Mouse (Mus musculus): Measurements from ENCODE around the gene Smtn. TPM values are rescaled to one million over a fixed set of nuclear protein-coding genes. Genes with fewer than 3 reads are reported as not detected.

Smtn gene
- polyA plus RNA-seq, 1 experiment: 12.2 TPM

GRCm38 (mm10) chr11:3515637-3516036 lies 24.8 kb downstream of the Smtn start:
- H3K27ac ChIP-seq (replicated peaks; ENCODE audit: low read depth, low read length): no peak overlapping the region
- H3K4me3 ChIP-seq (ENCODE audit: insufficient read depth, low read depth, low read length): peak overlapping the region; percentile 83

GRCm38 (mm10) chr11:3515216-3515615 lies 25.2 kb downstream of the Smtn start:
- peak overlapping the region; percentile 83 for H3K4me3 ChIP-seq (ENCODE audit: insufficient read depth, low read depth, low read length)
- H3K4me1 ChIP-seq (ENCODE audit: control insufficient read depth, insufficient read depth, insufficient read length, low read length): 0 out of 2 replicates have a peak, but pooled peaks cover 3% of the 10 kb centered on the region
- H3K27ac ChIP-seq (replicated peaks; ENCODE audit: low read depth, low read length): peak overlapping the region; percentile 15; the same call in 1 of the 2 replicates

More at GRCm38 (mm10) chr11:3515637-3516036, 24.8 kb downstream of the Smtn start:
- H3K4me1 ChIP-seq (ENCODE audit: control insufficient read depth, insufficient read depth, insufficient read length, low read length): 0 out of 2 replicates have a peak, but pooled peaks cover 3% of the 10 kb centered on the region

- Histone ChIP-seq H3K4me3 (ENCODE audit: insufficient read depth, low read depth, low read length) (peak within 1 kb of the TSS; percentile 83), H3K27ac (replicated peaks; ENCODE audit: low read depth, low read length) (peak within 1 kb of the TSS; percentile 66), H3K4me1 (ENCODE audit: control insufficient read depth, insufficient read depth, insufficient read length, low read length) (0 out of 2 replicates have a peak, but pooled peaks cover 3% of the 10 kb centered on the region)
Observed at GRCm38 (mm10) chr11:3514529-3515054, 25.8 kb downstream of the Smtn start, which contains the start of gene Selenom. Gene Selenom (plus strand): TSS chr11:3514684.

- Histone ChIP-seq H3K27ac (replicated peaks; ENCODE audit: low read depth, low read length) (no peak overlapping the region), H3K4me3 (ENCODE audit: insufficient read depth, low read depth, low read length) (no peak overlapping the region), H3K4me1 (ENCODE audit: control insufficient read depth, insufficient read depth, insufficient read length, low read length) (0 out of 2 replicates have a peak, but pooled peaks cover 3% of the 10 kb centered on the region)
Observed at GRCm38 (mm10) chr11:3513291-3513690, 27.1 kb downstream of the Smtn start.

- Histone ChIP-seq H3K27ac (replicated peaks; ENCODE audit: low read depth, low read length) (no peak overlapping the region), H3K4me3 (ENCODE audit: insufficient read depth, low read depth, low read length) (no peak overlapping the region)
Observed at GRCm38 (mm10) chr11:3510321-3510720, 30.1 kb downstream of the Smtn start.

GRCm38 (mm10) chr11:3509181-3510085 lies 31.0 kb downstream of the Smtn start:
- no peaks in the 10 kb centered on the region for H3K4me1 ChIP-seq (ENCODE audit: control insufficient read depth, insufficient read depth, insufficient read length, low read length)
- H3K27ac ChIP-seq (replicated peaks; ENCODE audit: low read depth, low read length): no peak overlapping the region
- H3K4me3 ChIP-seq (ENCODE audit: insufficient read depth, low read depth, low read length): no peak overlapping the region

More at GRCm38 (mm10) chr11:3510321-3510720, 30.1 kb downstream of the Smtn start:
- H3K4me1 ChIP-seq (ENCODE audit: control insufficient read depth, insufficient read depth, insufficient read length, low read length): no peaks in the 10 kb centered on the region

GRCm38 (mm10) chr11:3508226-3508625 lies 32.2 kb downstream of the Smtn start:
- no peak overlapping the region for H3K4me3 ChIP-seq (ENCODE audit: insufficient read depth, low read depth, low read length)
- no peak overlapping the region for H3K27ac ChIP-seq (replicated peaks; ENCODE audit: low read depth, low read length)
- H3K4me1 ChIP-seq (ENCODE audit: control insufficient read depth, insufficient read depth, insufficient read length, low read length): no peaks in the 10 kb centered on the region

GRCm38 (mm10) chr11:3503755-3504693 lies 36.4 kb downstream of the Smtn start:
- H3K4me3 ChIP-seq (ENCODE audit: insufficient read depth, low read depth, low read length): no peak overlapping the region
- H3K4me1 ChIP-seq (ENCODE audit: control insufficient read depth, insufficient read depth, insufficient read length, low read length): no peaks in the 10 kb centered on the region
- H3K27ac ChIP-seq (replicated peaks; ENCODE audit: low read depth, low read length): no peak overlapping the region

- Histone ChIP-seq H3K4me1 (ENCODE audit: control insufficient read depth, insufficient read depth, insufficient read length, low read length) (no peaks in the 10 kb centered on the region), H3K4me3 (ENCODE audit: insufficient read depth, low read depth, low read length) (no peak overlapping the region), H3K27ac (replicated peaks; ENCODE audit: low read depth, low read length) (no peak overlapping the region)
Observed at GRCm38 (mm10) chr11:3502459-3503072, 37.8 kb downstream of the Smtn start.

GRCm38 (mm10) chr11:3502057-3502456 lies 38.4 kb downstream of the Smtn start:
- no peak overlapping the region for H3K27ac ChIP-seq (replicated peaks; ENCODE audit: low read depth, low read length)
- H3K4me3 ChIP-seq (ENCODE audit: insufficient read depth, low read depth, low read length): no peak overlapping the region
- H3K4me1 ChIP-seq (ENCODE audit: control insufficient read depth, insufficient read depth, insufficient read length, low read length): no peaks in the 10 kb centered on the region

GRCm38 (mm10) chr11:3497296-3497695 lies 43.1 kb downstream of the Smtn start:
- H3K4me1 ChIP-seq (ENCODE audit: control insufficient read depth, insufficient read depth, insufficient read length, low read length): no peaks in the 10 kb centered on the region
- H3K4me3 ChIP-seq (ENCODE audit: insufficient read depth, low read depth, low read length): no peak overlapping the region
- no peak overlapping the region for H3K27ac ChIP-seq (replicated peaks; ENCODE audit: low read depth, low read length)

- Histone ChIP-seq H3K4me1 (ENCODE audit: control insufficient read depth, insufficient read depth, insufficient read length, low read length) (no peaks in the 10 kb centered on the region), H3K27ac (replicated peaks; ENCODE audit: low read depth, low read length) (no peak overlapping the region), H3K4me3 (ENCODE audit: insufficient read depth, low read depth, low read length) (no peak overlapping the region)
Observed at GRCm38 (mm10) chr11:3496756-3497155, 43.7 kb downstream of the Smtn start.

- no peaks in the 10 kb centered on the region for H3K4me1 ChIP-seq (ENCODE audit: control insufficient read depth, insufficient read depth, insufficient read length, low read length)
- no peak overlapping the region for H3K4me3 ChIP-seq (ENCODE audit: insufficient read depth, low read depth, low read length)
- no peak overlapping the region for H3K27ac ChIP-seq (replicated peaks; ENCODE audit: low read depth, low read length)
Observed at GRCm38 (mm10) chr11:3495496-3495895, 44.9 kb downstream of the Smtn start.

- Histone ChIP-seq H3K4me1 (ENCODE audit: control insufficient read depth, insufficient read depth, insufficient read length, low read length) (no peaks in the 10 kb centered on the region), H3K27ac (replicated peaks; ENCODE audit: low read depth, low read length) (no peak overlapping the region), H3K4me3 (ENCODE audit: insufficient read depth, low read depth, low read length) (no peak overlapping the region)
Observed at GRCm38 (mm10) chr11:3494857-3495256, 45.6 kb downstream of the Smtn start.
